Mouse (Mus musculus): Measurements from ENCODE around the gene Aox3.

GRCm38 (mm10) chr1:58238440-58238839 lies 125.5 kb downstream of the Aox3 start:
- TF ChIP-seq CTCF (IDR thresholded peaks at IDR 0.05; ENCODE audit: low read depth, low read length) (no peak), EP300 (IDR thresholded peaks at IDR 0.05; ENCODE audit: insufficient read depth, low read depth, low read length) (no peak), POLR2A (IDR thresholded peaks at IDR 0.05; ENCODE audit: insufficient read depth, low read length) (no peak)

All from ES-Bruce4 (cell line).